Mouse (Mus musculus): Measurements from ENCODE around the gene Tmem120a.

The Tmem120a gene

DNA sequence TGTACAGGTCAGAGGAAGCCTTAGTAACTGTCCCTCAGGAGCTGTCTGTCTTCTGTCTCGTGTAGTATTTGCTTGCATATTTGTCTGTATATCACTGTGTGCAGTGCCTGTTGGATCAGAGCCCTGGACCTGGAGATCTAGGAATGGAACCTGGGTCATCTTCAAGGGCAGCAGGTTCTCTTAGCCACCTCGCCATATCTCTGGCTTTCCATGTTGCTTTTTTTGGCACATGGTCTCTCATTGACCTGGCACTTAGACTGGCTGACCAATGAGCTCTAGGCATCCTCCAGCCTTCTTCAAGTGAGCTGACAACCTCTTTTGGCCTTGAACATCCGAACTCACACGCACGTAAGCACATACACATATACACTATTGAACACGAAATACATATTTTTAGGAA is 42.1 kb downstream of the Tmem120a start:
- H3K4me3 ChIP-seq (replicated peaks; ENCODE audit: low read length): no peak overlapping the region
- no peaks in the 10 kb centered on the region for H3K27me3 ChIP-seq (ENCODE audit: insufficient read depth, low read length)
- H3K9me3 ChIP-seq (ENCODE audit: low read length): no peaks in the 10 kb centered on the region
- no peak for TF ChIP-seq NANOG (IDR thresholded peaks at IDR 0.05; ENCODE audit: borderline replicate concordance, low read length)
- TF ChIP-seq CTCF (conservative IDR thresholded peaks at IDR 0.05; ENCODE audit: low read length): no peak
- TF ChIP-seq POU5F1 (IDR thresholded peaks at IDR 0.05; ENCODE audit: borderline replicate concordance, low read length): no peak
- H3K4me1 ChIP-seq (replicated peaks; ENCODE audit: low read depth, low read length): peaks cover 46% of the 10 kb centered on the region
- peaks cover 39% of the 10 kb centered on the region for H3K36me3 ChIP-seq (ENCODE audit: insufficient read depth, low read length)

DNA sequence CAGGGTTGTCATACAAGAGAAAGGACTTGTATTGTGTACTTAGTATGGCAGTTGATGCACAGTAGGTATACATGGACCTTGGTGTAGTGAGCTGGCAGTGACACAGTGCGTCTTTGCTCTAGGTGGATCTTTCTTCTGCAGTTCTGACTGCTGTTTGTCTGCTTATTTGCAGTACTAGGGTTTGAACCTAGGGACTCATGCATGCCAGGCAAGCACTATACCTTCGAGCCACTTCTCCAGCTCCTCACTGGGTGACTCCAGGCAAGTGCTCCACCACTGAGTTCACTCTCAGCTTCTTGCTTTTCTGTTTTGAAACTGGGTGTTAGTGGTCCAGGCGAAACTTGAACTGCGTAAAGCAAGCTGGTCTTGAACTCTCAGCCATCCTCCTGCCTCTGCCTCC is 42.6 kb downstream of the Tmem120a start:
- TF ChIP-seq CTCF (conservative IDR thresholded peaks at IDR 0.05; ENCODE audit: low read length): no peak
- TF ChIP-seq POU5F1 (IDR thresholded peaks at IDR 0.05; ENCODE audit: borderline replicate concordance, low read length): no peak
- TF ChIP-seq NANOG (IDR thresholded peaks at IDR 0.05; ENCODE audit: borderline replicate concordance, low read length): no peak
- H3K27me3 ChIP-seq (ENCODE audit: insufficient read depth, low read length): no peaks in the 10 kb centered on the region
- peaks cover 33% of the 10 kb centered on the region for H3K36me3 ChIP-seq (ENCODE audit: insufficient read depth, low read length)
- H3K4me1 ChIP-seq (replicated peaks; ENCODE audit: low read depth, low read length): peaks cover 41% of the 10 kb centered on the region
- H3K9me3 ChIP-seq (ENCODE audit: low read length): no peaks in the 10 kb centered on the region
- no peak overlapping the region for H3K4me3 ChIP-seq (replicated peaks; ENCODE audit: low read length)

DNA sequence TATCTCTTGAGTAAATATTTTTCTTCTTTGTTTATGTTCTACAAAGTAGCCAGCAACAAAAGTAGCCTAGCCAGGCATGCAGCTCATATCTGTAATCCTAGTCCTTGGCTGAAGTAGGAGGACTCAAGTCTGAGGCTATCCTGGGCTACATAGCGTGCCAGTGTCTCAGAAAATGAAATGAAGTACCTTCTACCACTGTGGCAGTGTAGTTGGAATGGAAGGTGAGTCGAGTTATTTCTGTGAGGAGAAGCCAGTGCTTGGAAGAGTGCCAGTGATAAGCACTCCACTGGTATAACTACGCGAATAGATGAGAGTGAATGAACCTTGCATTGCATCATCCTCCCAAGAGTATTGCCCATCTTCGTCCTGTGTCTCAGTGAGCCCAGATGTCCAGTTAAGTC is 46.5 kb downstream of the Tmem120a start:
- Histone ChIP-seq H3K4me3 (replicated peaks; ENCODE audit: low read length) (no peak overlapping the region), H3K27me3 (ENCODE audit: insufficient read depth, low read length) (no peaks in the 10 kb centered on the region), H3K4me1 (replicated peaks; ENCODE audit: low read depth, low read length) (peaks cover 48% of the 10 kb centered on the region), H3K36me3 (ENCODE audit: insufficient read depth, low read length) (peaks cover 20% of the 10 kb centered on the region), H3K9me3 (ENCODE audit: low read length) (no peaks in the 10 kb centered on the region)
- TF ChIP-seq NANOG (IDR thresholded peaks at IDR 0.05; ENCODE audit: borderline replicate concordance, low read length) (no peak), CTCF (conservative IDR thresholded peaks at IDR 0.05; ENCODE audit: low read length) (no peak), POU5F1 (IDR thresholded peaks at IDR 0.05; ENCODE audit: borderline replicate concordance, low read length) (no peak)

DNA sequence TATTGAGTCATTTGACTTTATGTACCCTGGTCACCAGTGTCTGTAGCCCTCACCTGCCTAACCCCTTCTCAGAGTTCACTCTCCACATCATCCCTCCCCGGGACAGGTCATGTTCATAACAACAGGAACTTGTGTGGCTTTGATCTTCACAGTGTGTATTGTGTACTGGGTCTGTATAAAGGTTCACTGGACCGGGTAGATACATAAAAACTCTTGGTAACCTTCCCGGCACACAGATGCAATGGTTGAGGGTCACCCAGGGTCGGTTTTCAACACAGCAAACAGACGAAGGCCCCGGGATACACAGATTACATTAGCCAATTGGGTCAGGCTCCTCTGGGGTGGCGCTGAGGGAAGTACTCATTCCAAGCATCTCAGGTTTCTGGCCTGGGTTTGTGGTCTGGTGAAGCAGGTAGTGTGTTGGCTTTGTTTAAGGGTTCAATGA is 48.9 kb downstream of the Tmem120a start:
- Histone ChIP-seq H3K27me3 (ENCODE audit: insufficient read depth, low read length) (no peaks in the 10 kb centered on the region), H3K4me3 (replicated peaks; ENCODE audit: low read length) (no peak overlapping the region), H3K9me3 (ENCODE audit: low read length) (no peaks in the 10 kb centered on the region), H3K36me3 (ENCODE audit: insufficient read depth, low read length) (peaks cover 4% of the 10 kb centered on the region; the same call in 1 of the 2 replicates), H3K4me1 (replicated peaks; ENCODE audit: low read depth, low read length) (peaks cover 34% of the 10 kb centered on the region)
- TF ChIP-seq POU5F1 (IDR thresholded peaks at IDR 0.05; ENCODE audit: borderline replicate concordance, low read length) (no peak), CTCF (conservative IDR thresholded peaks at IDR 0.05; ENCODE audit: low read length) (no peak), NANOG (IDR thresholded peaks at IDR 0.05; ENCODE audit: borderline replicate concordance, low read length) (no peak)

DNA sequence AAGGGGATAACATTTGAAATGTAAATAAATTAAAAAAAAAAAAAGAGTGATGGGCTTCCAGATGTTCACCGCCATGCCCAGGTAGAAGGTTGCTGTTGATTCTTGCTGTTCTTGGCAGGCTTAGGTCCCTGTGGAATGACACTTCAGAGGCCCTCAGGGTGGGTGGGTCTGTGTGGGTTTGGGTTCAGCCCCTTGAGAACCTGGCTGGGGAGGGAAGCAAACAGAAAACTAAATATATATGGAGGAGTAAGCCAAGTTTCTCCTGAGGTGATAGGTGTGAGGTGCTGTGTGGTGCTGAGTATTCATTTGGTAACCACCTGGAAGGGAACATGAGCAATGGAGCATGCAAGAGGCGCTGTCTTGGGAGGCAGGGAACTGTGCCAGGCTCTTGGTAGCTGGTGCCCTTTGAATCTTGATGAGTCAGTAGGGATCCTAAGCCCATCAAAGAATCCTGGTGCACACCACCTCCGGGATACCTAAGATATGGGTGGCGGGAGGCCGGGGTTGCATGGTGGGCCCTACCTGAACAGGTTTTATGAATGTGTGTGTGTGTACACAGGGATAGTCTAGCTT is 50.9 kb downstream of the Tmem120a start:
- Histone ChIP-seq H3K4me3 (replicated peaks; ENCODE audit: low read length) (no peak overlapping the region), H3K36me3 (ENCODE audit: insufficient read depth, low read length) (peaks cover 4% of the 10 kb centered on the region; the same call in 1 of the 2 replicates), H3K27me3 (ENCODE audit: insufficient read depth, low read length) (no peaks in the 10 kb centered on the region), H3K9me3 (ENCODE audit: low read length) (no peaks in the 10 kb centered on the region), H3K4me1 (replicated peaks; ENCODE audit: low read depth, low read length) (peaks cover 34% of the 10 kb centered on the region)
- TF ChIP-seq NANOG (IDR thresholded peaks at IDR 0.05; ENCODE audit: borderline replicate concordance, low read length) (no peak), CTCF (conservative IDR thresholded peaks at IDR 0.05; ENCODE audit: low read length) (no peak), POU5F1 (IDR thresholded peaks at IDR 0.05; ENCODE audit: borderline replicate concordance, low read length) (no peak)

DNA sequence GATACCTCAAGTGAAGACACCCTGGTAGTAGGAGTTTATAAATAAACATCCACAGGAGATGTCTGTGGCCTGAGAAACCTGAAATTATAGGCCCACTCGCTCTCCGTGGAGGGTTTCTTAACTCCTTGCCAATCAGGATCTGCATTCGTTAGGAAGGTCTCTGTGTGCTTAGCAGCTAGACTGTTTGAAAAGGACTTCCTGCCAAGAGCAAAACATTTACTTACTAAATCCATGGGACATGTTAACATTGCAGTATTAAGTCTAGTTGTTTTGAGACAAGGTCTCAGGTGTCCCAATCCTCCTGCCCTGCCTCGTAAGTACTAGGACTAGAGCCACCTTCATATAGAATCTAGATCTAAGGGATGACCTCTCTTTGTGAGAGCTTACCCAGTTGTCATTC is 53.0 kb downstream of the Tmem120a start:
- no peaks in the 10 kb centered on the region for H3K9me3 ChIP-seq (ENCODE audit: low read length)
- no peak for TF ChIP-seq POU5F1 (IDR thresholded peaks at IDR 0.05; ENCODE audit: borderline replicate concordance, low read length)
- no peak for TF ChIP-seq NANOG (IDR thresholded peaks at IDR 0.05; ENCODE audit: borderline replicate concordance, low read length)
- TF ChIP-seq CTCF (conservative IDR thresholded peaks at IDR 0.05; ENCODE audit: low read length): no peak
- H3K27me3 ChIP-seq (ENCODE audit: insufficient read depth, low read length): no peaks in the 10 kb centered on the region

DNA sequence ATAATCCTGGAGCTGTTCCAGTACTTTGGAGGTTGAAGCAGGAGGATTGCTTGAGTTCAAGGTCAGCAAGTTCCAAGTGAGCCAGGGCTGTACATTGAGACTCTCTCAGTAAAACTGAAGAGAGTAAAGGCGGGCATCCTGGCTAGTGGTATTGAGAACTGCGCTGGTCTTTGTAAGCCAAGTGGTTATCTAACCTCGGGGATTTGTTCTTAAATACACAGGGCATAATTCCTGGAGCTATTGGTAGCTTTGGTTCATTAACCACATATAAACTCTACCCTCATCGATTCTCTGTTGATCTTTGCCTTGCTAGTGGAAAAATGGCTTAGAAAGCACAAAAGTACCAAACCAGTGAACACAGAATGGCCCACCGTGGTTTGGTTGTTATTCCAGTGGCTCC is 53.8 kb downstream of the Tmem120a start:
- peaks cover 4% of the 10 kb centered on the region; the same call in 1 of the 2 replicates for H3K36me3 ChIP-seq (ENCODE audit: insufficient read depth, low read length)
- TF ChIP-seq NANOG (IDR thresholded peaks at IDR 0.05; ENCODE audit: borderline replicate concordance, low read length) (no peak), POU5F1 (IDR thresholded peaks at IDR 0.05; ENCODE audit: borderline replicate concordance, low read length) (no peak), CTCF (conservative IDR thresholded peaks at IDR 0.05; ENCODE audit: low read length) (no peak)

More for the DNA sequence above, 53.0 kb downstream of the Tmem120a start:
- peaks cover 4% of the 10 kb centered on the region; the same call in 1 of the 2 replicates for H3K36me3 ChIP-seq (ENCODE audit: insufficient read depth, low read length)
- peaks cover 43% of the 10 kb centered on the region for H3K4me1 ChIP-seq (replicated peaks; ENCODE audit: low read depth, low read length)
- H3K4me3 ChIP-seq (replicated peaks; ENCODE audit: low read length): no peak overlapping the region

More for the DNA sequence above, 53.8 kb downstream of the Tmem120a start:
- Histone ChIP-seq H3K4me1 (replicated peaks; ENCODE audit: low read depth, low read length) (peaks cover 48% of the 10 kb centered on the region), H3K4me3 (replicated peaks; ENCODE audit: low read length) (no peak overlapping the region), H3K9me3 (ENCODE audit: low read length) (no peaks in the 10 kb centered on the region), H3K27me3 (ENCODE audit: insufficient read depth, low read length) (no peaks in the 10 kb centered on the region)

Data from E14TG2a.4 (cell line).